ENCODE assay signal across 16 mouse cellular contexts in genomic region chr6:112577198-112577597, GRCm38 (mm10).
DNase-seq lines count a peak whose midpoint lies in the region; ATAC-seq lines count a peak whose summit lies in the region.
"Had no signal": no experiment of that assay in that cellular context is flagged by ENCODE, and none has a peak within 500 bp of the region (broad histone marks: within the 10 kb centered on the region; RNA-seq: fewer than 3 reads in every experiment).

No protein-coding gene starts in this region.

- peak overlapping the region; percentile 15; the same call in 1 of the 2 replicates for H3K27ac ChIP-seq in heart, embryonic 11.5 days (ENCODE audit: low read depth, low read length)
- no peak overlapping the region; the same call in 1 of the 2 replicates for H3K27ac ChIP-seq in heart, embryonic 12.5 days (ENCODE audit: poor library complexity, severe bottlenecking)
- H3K27ac ChIP-seq in heart, embryonic 16.5 days (ENCODE audit: low read length) = peak overlapping the region; percentile 49; the same call in 1 of the 2 replicates
- H3K27ac ChIP-seq in hindbrain, embryonic 10.5 days = no peak overlapping the region
- H3K27ac ChIP-seq: embryonic facial prominence, embryonic 10.5 days; hindbrain, postnatal 0 days; left cerebral cortex, adult 2 months; limb, embryonic 12.5 days; midbrain, embryonic 12.5 days had no signal

- DNase-seq in T-cell, adult 2 months (ENCODE audit: low spot score) = peak; percentile 20
- DNase-seq in thymus, postnatal 0 days (ENCODE audit: low spot score) = peak; percentile 59
- no peak for DNase-seq in hindbrain, embryonic 10.5 days (ENCODE audit: low spot score)
- no peak for DNase-seq in Muller cell, postnatal 12 days (ENCODE audit: inconsistent ontology term)
- DNase-seq: cerebellum, postnatal 10 days; gastrocnemius, postnatal 36 days; kidney, adult 8-10 months had no signal

- ATAC-seq in heart, embryonic 11.5 days (replicated peaks; ENCODE audit: insufficient number of reproducible peaks, low FRiP score, low TSS enrichment) = no peak
- no peak for ATAC-seq in heart, embryonic 12.5 days (ENCODE audit: insufficient number of reproducible peaks, low FRiP score)
- 0 out of 2 replicates have a peak, but pooled peaks have one; percentile 26 for ATAC-seq in heart, embryonic 16.5 days (replicated peaks; ENCODE audit: extremely low read depth, insufficient read depth, low FRiP score)
- no peak for ATAC-seq in megakaryocyte-erythroid progenitor cell, adult 5-6 weeks (replicated peaks; ENCODE audit: low FRiP score, low TSS enrichment, poor library complexity, severe bottlenecking)
- ATAC-seq: hindbrain, postnatal 0 days had no signal

- H3K36me3 ChIP-seq in heart, embryonic 11.5 days (ENCODE audit: control insufficient read depth, insufficient read depth, low read length) = no peaks in the 10 kb centered on the region
- no peaks in the 10 kb centered on the region for H3K36me3 ChIP-seq in heart, embryonic 12.5 days
- H3K36me3 ChIP-seq in heart, embryonic 16.5 days (ENCODE audit: control insufficient read depth, insufficient read depth) = no peaks in the 10 kb centered on the region
- H3K36me3 ChIP-seq in hindbrain, embryonic 10.5 days = no peaks in the 10 kb centered on the region
- H3K36me3 ChIP-seq: embryonic facial prominence, embryonic 10.5 days; limb, embryonic 12.5 days; midbrain, embryonic 12.5 days had no signal

- H3K9ac ChIP-seq in heart, embryonic 11.5 days (ENCODE audit: low read depth, low read length) = no peak overlapping the region
- no peak overlapping the region for H3K9ac ChIP-seq in heart, embryonic 12.5 days
- no peak overlapping the region; the same call in 1 of the 2 replicates for H3K9ac ChIP-seq in heart, embryonic 16.5 days (ENCODE audit: low read length)
- H3K9ac ChIP-seq: limb, embryonic 12.5 days; midbrain, embryonic 12.5 days had no signal

- no peaks in the 10 kb centered on the region for H3K9me3 ChIP-seq in heart, embryonic 11.5 days (replicated peaks; ENCODE audit: control insufficient read depth, low read length)
- H3K9me3 ChIP-seq in heart, embryonic 12.5 days (replicated peaks) = no peaks in the 10 kb centered on the region
- no peaks in the 10 kb centered on the region for H3K9me3 ChIP-seq in heart, embryonic 16.5 days (replicated peaks; ENCODE audit: control insufficient read depth, low read length)
- H3K9me3 ChIP-seq in hindbrain, embryonic 10.5 days = no peaks in the 10 kb centered on the region
- H3K9me3 ChIP-seq: embryonic facial prominence, embryonic 10.5 days; limb, embryonic 12.5 days; midbrain, embryonic 12.5 days had no signal

- no peaks in the 10 kb centered on the region for H3K27me3 ChIP-seq in heart, embryonic 11.5 days (ENCODE audit: control insufficient read depth, insufficient read depth, low read length)
- no peaks in the 10 kb centered on the region for H3K27me3 ChIP-seq in heart, embryonic 12.5 days (replicated peaks)
- no peaks in the 10 kb centered on the region for H3K27me3 ChIP-seq in heart, embryonic 16.5 days (ENCODE audit: control insufficient read depth, insufficient read depth, low read length)
- H3K27me3 ChIP-seq in hindbrain, embryonic 10.5 days (ENCODE audit: insufficient read depth, poor library complexity, severe bottlenecking) = no peaks in the 10 kb centered on the region
- H3K27me3 ChIP-seq: limb, embryonic 12.5 days; midbrain, embryonic 12.5 days had no signal

- H3K4me2 ChIP-seq in heart, embryonic 11.5 days = no peak overlapping the region
- no peak overlapping the region; the same call in 1 of the 2 replicates for H3K4me2 ChIP-seq in heart, embryonic 12.5 days
- no peak overlapping the region for H3K4me2 ChIP-seq in heart, embryonic 16.5 days (ENCODE audit: low read depth, low read length)
- H3K4me2 ChIP-seq: limb, embryonic 12.5 days; midbrain, embryonic 12.5 days had no signal

- no peak overlapping the region for H3K4me3 ChIP-seq in heart, embryonic 11.5 days (ENCODE audit: low read depth, low read length)
- H3K4me3 ChIP-seq in heart, embryonic 12.5 days = no peak overlapping the region
- H3K4me3 ChIP-seq in heart, embryonic 16.5 days (ENCODE audit: low read length) = no peak overlapping the region
- no peak overlapping the region for H3K4me3 ChIP-seq in hindbrain, embryonic 10.5 days
- H3K4me3 ChIP-seq: embryonic facial prominence, embryonic 10.5 days; left cerebral cortex, adult 2 months; limb, embryonic 12.5 days; midbrain, embryonic 12.5 days had no signal

- H3K4me1 ChIP-seq in heart, embryonic 11.5 days (ENCODE audit: control insufficient read depth, insufficient read depth, low read length) = peaks cover 4% of the 10 kb centered on the region; the same call in 1 of the 2 replicates
- peaks cover 13% of the 10 kb centered on the region for H3K4me1 ChIP-seq in heart, embryonic 12.5 days (replicated peaks)
- H3K4me1 ChIP-seq in heart, embryonic 16.5 days (ENCODE audit: control insufficient read depth, insufficient read depth, low read length) = peaks cover 8% of the 10 kb centered on the region
- no peaks in the 10 kb centered on the region for H3K4me1 ChIP-seq in hindbrain, embryonic 10.5 days (replicated peaks)
- H3K4me1 ChIP-seq: embryonic facial prominence, embryonic 10.5 days; limb, embryonic 12.5 days; midbrain, embryonic 12.5 days had no signal

- 28% methylated on average over 5 of the region's 5 CpGs for WGBS in heart, embryonic 11.5 days (ENCODE audit: insufficient replicate concordance)
- WGBS in heart, embryonic 12.5 days = 18% methylated on average over 5 of the region's 5 CpGs
- WGBS in heart, embryonic 16.5 days = 21% methylated on average over 5 of the region's 5 CpGs
- WGBS in hindbrain, embryonic 10.5 days = 76% methylated on average over 5 of the region's 5 CpGs

Comparison
In these comparisons a context has a peak if more than half of its experiments do, and no peak if none do; other contexts are left out.
1. H3K27ac ChIP-seq: peak in heart, embryonic 11.5 days (single experiment) and heart, embryonic 16.5 days (single experiment); none in heart, embryonic 12.5 days (single experiment) and hindbrain, embryonic 10.5 days (single experiment).
2. DNase-seq: peak in T-cell, adult 2 months (single experiment) and thymus, postnatal 0 days (single experiment); none in hindbrain, embryonic 10.5 days (single experiment) and Muller cell, postnatal 12 days (single experiment).